20 mouse cellular contexts compared by ENCODE assay signal in genomic region chr8:106623451-106623850, GRCm38 (mm10). TPM values are rescaled to one million over a fixed set of nuclear protein-coding genes. Genes with fewer than 3 reads are reported as not detected.
A peak's percentile ranks its signal among the peaks of the same experiment; 100 is the strongest.
DNase-seq lines count a peak whose midpoint lies in the region; ATAC-seq and TF ChIP-seq lines count a peak whose summit lies in the region.
"Had no signal": no experiment of that assay in that cellular context is flagged by ENCODE, and none has a peak within 500 bp of the region (broad histone marks: within the 10 kb centered on the region; RNA-seq: fewer than 3 reads in every experiment).

No protein-coding gene starts in this region.

- peaks cover 11% of the 10 kb centered on the region for H3K4me1 ChIP-seq in kidney, embryonic 14.5 days (ENCODE audit: control insufficient read depth, insufficient read depth, low read length)
- peaks cover 48% of the 10 kb centered on the region for H3K4me1 ChIP-seq in small intestine, adult 2 months (ENCODE audit: control insufficient read depth, insufficient read depth, insufficient read length, low read length)
- peaks cover 6% of the 10 kb centered on the region for H3K4me1 ChIP-seq in forebrain, embryonic 13.5 days

- H3K9ac ChIP-seq in kidney, embryonic 14.5 days (ENCODE audit: low read depth, low read length), result no peak overlapping the region
- H3K9ac ChIP-seq in forebrain, embryonic 13.5 days, result no peak overlapping the region

- no peak for TF ChIP-seq POLR2A in small intestine, adult 2 months (IDR thresholded peaks at IDR 0.05; ENCODE audit: low read depth, low read length)

- H3K4me3 ChIP-seq in kidney, embryonic 14.5 days (ENCODE audit: low read length), result no peak overlapping the region
- no peak overlapping the region for H3K4me3 ChIP-seq in small intestine, adult 2 months (ENCODE audit: low read depth, low read length)
- no peak overlapping the region for H3K4me3 ChIP-seq in forebrain, embryonic 13.5 days
- H3K4me3 ChIP-seq: erythroblast, embryonic 14.5 days; left cerebral cortex, adult 2 months had no signal

- ATAC-seq in kidney, embryonic 14.5 days (ENCODE audit: low FRiP score, low TSS enrichment), result no peak
- ATAC-seq in erythroblast, adult 5-6 weeks (replicated peaks; ENCODE audit: low FRiP score, poor library complexity, severe bottlenecking), result no peak
- no peak for ATAC-seq in forebrain, embryonic 13.5 days
- ATAC-seq: forebrain, embryonic 14.5 days; hindbrain, embryonic 16.5 days; midbrain, embryonic 16.5 days had no signal

- WGBS in kidney, embryonic 14.5 days, result 78% methylated on average over 3 of the region's 3 CpGs
- WGBS in small intestine, adult 2 months, result 39% methylated on average over 3 of the region's 3 CpGs
- WGBS in forebrain, embryonic 13.5 days, result 95% methylated on average over 3 of the region's 3 CpGs

- H3K27ac ChIP-seq in kidney, embryonic 14.5 days (ENCODE audit: low read depth, low read length), result peak overlapping the region; percentile 62; the same call in 1 of the 2 replicates
- peak overlapping the region; percentile 92 for H3K27ac ChIP-seq in small intestine, adult 2 months (ENCODE audit: insufficient read depth, low read depth, low read length)
- no peak overlapping the region for H3K27ac ChIP-seq in forebrain, embryonic 13.5 days
- H3K27ac ChIP-seq: left cerebral cortex, adult 2 months had no signal

- peak; percentile 32 for DNase-seq in kidney, adult 18-20 months
- DNase-seq in kidney, postnatal 4 days, result no peak
- peak; percentile 53 for DNase-seq in 3T3-L1 (ENCODE audit: low read depth, low spot score)
- DNase-seq in adrenal gland, postnatal 4 days (ENCODE audit: low spot score in 2 of 2), result no peak
- DNase-seq: B cell, adult 2 months; cerebellum, adult 8-10 months; layer of hippocampus, adult 9-11 months; lung, adult 2 months; lung, postnatal 36 days; right cerebral cortex, postnatal 25 days; thymus, postnatal 25 days had no signal

- H3K36me3 ChIP-seq in kidney, embryonic 14.5 days (ENCODE audit: control insufficient read depth, insufficient read depth, low read length), result no peaks in the 10 kb centered on the region
- peaks cover 6% of the 10 kb centered on the region; the same call in 1 of the 2 replicates for H3K36me3 ChIP-seq in small intestine, adult 2 months (ENCODE audit: control insufficient read depth, insufficient read depth, low read length)
- no peaks in the 10 kb centered on the region for H3K36me3 ChIP-seq in forebrain, embryonic 13.5 days (ENCODE audit: poor library complexity, severe bottlenecking)

- no peak for TF ChIP-seq CTCF in small intestine, adult 2 months (IDR thresholded peaks at IDR 0.05; ENCODE audit: extremely low read depth, insufficient read length, insufficient replicate concordance, low read depth, low read length)

- H3K4me2 ChIP-seq in kidney, embryonic 14.5 days (replicated peaks; ENCODE audit: low read depth, low read length), result no peak overlapping the region
- H3K4me2 ChIP-seq in forebrain, embryonic 13.5 days, result no peak overlapping the region

- H3K27me3 ChIP-seq in kidney, embryonic 14.5 days (ENCODE audit: control insufficient read depth, insufficient read depth, low read length), result no peaks in the 10 kb centered on the region
- no peaks in the 10 kb centered on the region for H3K27me3 ChIP-seq in small intestine, adult 2 months (ENCODE audit: control insufficient read depth, insufficient read depth, low read length)
- H3K27me3 ChIP-seq in forebrain, embryonic 13.5 days, result no peaks in the 10 kb centered on the region

- 0 out of 2 replicates have a peak, but pooled peaks cover 2% of the 10 kb centered on the region for H3K9me3 ChIP-seq in kidney, embryonic 14.5 days (ENCODE audit: control insufficient read depth, low read length)
- no peaks in the 10 kb centered on the region for H3K9me3 ChIP-seq in forebrain, embryonic 13.5 days (replicated peaks)

RNA-seq across cellular contexts. Expression of gene Cdh1, which starts 20.3 kb away (rescaled TPM):
- polyA plus RNA-seq in kidney, embryonic 14.5 days (2014; fragmentation: Nextera tagmentation; extraction: Ambion mirVana), result 31.5 and 88.4 TPM in 2 replicates
- polyA plus RNA-seq in small intestine, adult 2 months (2012; rRNA removed), result 88.3 and 234 TPM in 2 replicates
- total RNA-seq in erythroblast, adult 5-6 weeks (2015; ENCODE audit: low replicate concordance), result 0.96 and 2.9 TPM in 2 replicates
- 0.84 and 1.2 TPM in 2 replicates for total RNA-seq in erythroblast, adult 5-6 weeks (2017; ENCODE audit: low replicate concordance)
- 10 to 100 TPM in 1 of 2 experiments, 1 to 10 TPM in 1; 7.7 to 26.7 TPM for total RNA-seq in adrenal gland, postnatal 4 days (2021)
- 0.53 and 0.58 TPM in 2 replicates for polyA plus RNA-seq in forebrain, embryonic 13.5 days (2015; fragmentation: Nextera tagmentation; extraction: Ambion mirVana)
- polyA plus RNA-seq: erythroblast, embryonic 14.5 days had no signal

RNA-seq across cellular contexts. Expression of gene Gm10073, which starts 50.2 kb away (rescaled TPM):
- 11.5 and 11.6 TPM in 2 replicates for polyA plus RNA-seq in kidney, embryonic 14.5 days (2014; fragmentation: Nextera tagmentation; extraction: Ambion mirVana)
- polyA plus RNA-seq in small intestine, adult 2 months (2012; rRNA removed), result 78.0 and 81.0 TPM in 2 replicates
- total RNA-seq in erythroblast, adult 5-6 weeks (2015; ENCODE audit: low replicate concordance), result 20.6 and 31.1 TPM in 2 replicates
- total RNA-seq in erythroblast, adult 5-6 weeks (2017; ENCODE audit: low replicate concordance), result not detected in 2 replicates
- 100 to 1,000 TPM; 142 to 154 TPM for total RNA-seq in adrenal gland, postnatal 4 days (2021)
- 6.9 and 9.8 TPM in 2 replicates for polyA plus RNA-seq in forebrain, embryonic 13.5 days (2015; fragmentation: Nextera tagmentation; extraction: Ambion mirVana)

RNA-seq across cellular contexts. Expression of gene Tango6, which starts 59.4 kb away (rescaled TPM):
- polyA plus RNA-seq in kidney, embryonic 14.5 days (2014; fragmentation: Nextera tagmentation; extraction: Ambion mirVana), result 8.5 and 14.5 TPM in 2 replicates
- 1.2 and 2.1 TPM in 2 replicates for polyA plus RNA-seq in small intestine, adult 2 months (2012; rRNA removed)
- 0.84 and 3.5 TPM in 2 replicates for total RNA-seq in erythroblast, adult 5-6 weeks (2015; ENCODE audit: low replicate concordance)
- 0.42 and 2.0 TPM in 2 replicates for total RNA-seq in erythroblast, adult 5-6 weeks (2017; ENCODE audit: low replicate concordance)
- total RNA-seq in adrenal gland, postnatal 4 days (2021), result 10 to 100 TPM; 11.0 to 12.2 TPM
- polyA plus RNA-seq in forebrain, embryonic 13.5 days (2015; fragmentation: Nextera tagmentation; extraction: Ambion mirVana), result 6.0 and 7.3 TPM in 2 replicates

Comparison
In these comparisons a context has a peak if more than half of its experiments do, and no peak if none do; other contexts are left out.
1. DNase-seq: peak in kidney, adult 18-20 months (single experiment) and 3T3-L1 (single experiment); none in kidney, postnatal 4 days (0 of 2) and adrenal gland, postnatal 4 days (0 of 2).
2. RNA of gene Cdh1, which starts 20.3 kb away (polyA plus RNA-seq): 88.3 to 234 TPM in small intestine, adult 2 months and 31.5 to 88.4 TPM in kidney, embryonic 14.5 days; 0.53 to 0.58 TPM in forebrain, embryonic 13.5 days; every median in the first group is over 10 times any median in the second.